Mouse (Mus musculus) intestine, embryonic 14.5 days (tissue): ENCODE results near the gene Golga4. TPM values are rescaled to one million over a fixed set of nuclear protein-coding genes. Genes with fewer than 3 reads are reported as not detected.

Experiments
- ATAC-seq: fragments of 200-750 bp; cut with Nextera tagmentation; replicated peaks from 2 replicates; pipeline ENCODE4 v1.8.0; 2017; ENCODE audit warnings: low read depth, moderate number of reproducible peaks, moderate TSS enrichment, moderate library complexity; ENCODE audit not compliant: low FRiP score, low TSS enrichment
- DNase-seq: peaks from one replicate; pipeline ENCODE4 v3.0.0-alpha.2; 2018; ENCODE audit warnings: low spot score
- H3K27ac ChIP-seq: fragments of 300-500 bp; sonication (generic); 2 replicates; pipeline ENCODE4 v1.5.1; 2014; ENCODE audit warnings: low read depth, mild to moderate bottlenecking, control low read depth
- H3K27me3 ChIP-seq: fragments of 300-500 bp; sonication (generic); replicated peaks from 2 replicates; pipeline ENCODE4 v1.6.1; 2014; ENCODE audit warnings: low read length, control low read depth; ENCODE audit not compliant: control insufficient read depth, insufficient read depth
- H3K36me3 ChIP-seq: fragments of 300-500 bp; sonication (generic); 2 replicates; pipeline ENCODE4 v1.6.1; 2014; ENCODE audit warnings: low read length, control low read depth; ENCODE audit not compliant: control insufficient read depth, insufficient read depth
- H3K4me1 ChIP-seq: fragments of 300-500 bp; sonication (generic); replicated peaks from 2 replicates; pipeline ENCODE4 v1.6.1; 2014; ENCODE audit warnings: low read length, control low read depth, mixed read lengths; ENCODE audit not compliant: control insufficient read depth, insufficient read depth
- H3K4me2 ChIP-seq: fragments of 300-500 bp; sonication (generic); 2 replicates; pipeline ENCODE4 v1.6.1; 2014; ENCODE audit warnings: low read length
- H3K4me3 ChIP-seq: fragments of 300-500 bp; sonication (generic); 2 replicates; pipeline ENCODE4 v1.5.1; 2014; ENCODE audit warnings: low read depth, low read length, control low read depth, mixed read lengths
- H3K9ac ChIP-seq: fragments of 300-500 bp; sonication (generic); 2 replicates; pipeline ENCODE4 v1.6.1; 2014; ENCODE audit warnings: mild to moderate bottlenecking, low read length
- H3K9me3 ChIP-seq: fragments of 300-500 bp; sonication (generic); 2 replicates; pipeline ENCODE4 v1.6.1; 2016; ENCODE audit warnings: low read length, control low read depth; ENCODE audit not compliant: control insufficient read depth
- WGBS: fragments of 180-500 bp; shearing (Covaris S2); extraction: QIAGEN DNeasy Blood & Tissue Kit; methylation state at CpG from one replicate; pipeline ENCODE4 v1.1.7; 2014; 5-methylcytosine and 5-hydroxymethylcytosine counted together
- polyA plus RNA-seq: library from polyadenylated mRNA; unstranded; fragments of >200 nt; fragmentation: Nextera tagmentation; extraction: Ambion mirVana; gene quantifications from 2 replicates; pipeline ENCODE4 v1.2.1, GENCODE M21; 2014

Golga4 gene
- polyA plus RNA-seq, 1 experiment from 2014 or later, result 59.5 TPM

GRCm38 (mm10) chr9:118545146-118545545, 39.1 kb downstream of the Golga4 start:
- DNase-seq, result no peak
- ATAC-seq, result no peak
- 76% methylated on average over 6 of the region's 6 CpGs for WGBS

GRCm38 (mm10) chr9:118548651-118549050, 42.6 kb downstream of the Golga4 start:
- Histone ChIP-seq H3K27me3 (no peaks in the 10 kb centered on the region), H3K9me3 (no peaks in the 10 kb centered on the region), H3K4me2 (no peak overlapping the region), H3K27ac (no peak overlapping the region), H3K36me3 (peaks cover 78% of the 10 kb centered on the region), H3K4me3 (no peak overlapping the region), H3K9ac (no peak overlapping the region), H3K4me1 (0 out of 2 replicates have a peak, but pooled peaks cover 5% of the 10 kb centered on the region)
- 96% methylated on average over 12 of the region's 12 CpGs for WGBS
- DNase-seq (no peak), ATAC-seq (no peak)

More at GRCm38 (mm10) chr9:118545146-118545545, 39.1 kb downstream of the Golga4 start:
- no peaks in the 10 kb centered on the region for H3K9me3 ChIP-seq
- H3K36me3 ChIP-seq, result peaks cover 75% of the 10 kb centered on the region
- H3K9ac ChIP-seq, result no peak overlapping the region
- H3K27me3 ChIP-seq, result no peaks in the 10 kb centered on the region
- H3K4me2 ChIP-seq, result no peak overlapping the region
- H3K27ac ChIP-seq, result no peak overlapping the region
- H3K4me3 ChIP-seq, result no peak overlapping the region
- 0 out of 2 replicates have a peak, but pooled peaks cover 5% of the 10 kb centered on the region for H3K4me1 ChIP-seq

- H3K4me3 ChIP-seq, result no peak overlapping the region
- H3K4me1 ChIP-seq, result no peaks in the 10 kb centered on the region
- H3K4me2 ChIP-seq, result no peak overlapping the region
- no peak overlapping the region for H3K27ac ChIP-seq
- H3K27me3 ChIP-seq, result no peaks in the 10 kb centered on the region
- H3K9me3 ChIP-seq, result no peaks in the 10 kb centered on the region
- ATAC-seq, result no peak
- peaks cover 90% of the 10 kb centered on the region for H3K36me3 ChIP-seq
- peak; percentile 51 for DNase-seq
- no peak overlapping the region for H3K9ac ChIP-seq
- 84% methylated on average over 24 of the region's 24 CpGs for WGBS
Measured at GRCm38 (mm10) chr9:118556951-118557780, 51.1 kb downstream of the Golga4 start.

GRCm38 (mm10) chr9:118563356-118563755, 57.3 kb downstream of the Golga4 start:
- no peak overlapping the region for H3K4me2 ChIP-seq
- ATAC-seq, result no peak
- H3K27me3 ChIP-seq, result no peaks in the 10 kb centered on the region
- H3K27ac ChIP-seq, result no peak overlapping the region
- H3K4me3 ChIP-seq, result no peak overlapping the region
- no peak overlapping the region for H3K9ac ChIP-seq
- WGBS, result 95% methylated on average over 11 of the region's 11 CpGs
- no peaks in the 10 kb centered on the region for H3K4me1 ChIP-seq
- no peaks in the 10 kb centered on the region for H3K9me3 ChIP-seq
- no peak for DNase-seq
- peaks cover 90% of the 10 kb centered on the region for H3K36me3 ChIP-seq

GRCm38 (mm10) chr9:118563866-118564265, 57.8 kb downstream of the Golga4 start:
- Histone ChIP-seq H3K4me3 (no peak overlapping the region), H3K36me3 (peaks cover 86% of the 10 kb centered on the region), H3K27ac (no peak overlapping the region), H3K4me2 (no peak overlapping the region), H3K9ac (no peak overlapping the region), H3K27me3 (no peaks in the 10 kb centered on the region), H3K4me1 (no peaks in the 10 kb centered on the region), H3K9me3 (no peaks in the 10 kb centered on the region)
- no peak for ATAC-seq
- no peak for DNase-seq
- 90% methylated on average over 7 of the region's 7 CpGs for WGBS

GRCm38 (mm10) chr9:118564696-118565095, 58.6 kb downstream of the Golga4 start:
- Histone ChIP-seq H3K9ac (no peak overlapping the region), H3K27ac (no peak overlapping the region), H3K4me1 (no peaks in the 10 kb centered on the region), H3K36me3 (peaks cover 86% of the 10 kb centered on the region), H3K27me3 (no peaks in the 10 kb centered on the region), H3K4me3 (no peak overlapping the region), H3K4me2 (no peak overlapping the region), H3K9me3 (no peaks in the 10 kb centered on the region)
- no peak for ATAC-seq
- DNase-seq, result no peak
- WGBS, result 92% methylated on average over 16 of the region's 16 CpGs

GRCm38 (mm10) chr9:118569328-118569727, 63.3 kb downstream of the Golga4 start:
- Histone ChIP-seq H3K9me3 (no peaks in the 10 kb centered on the region), H3K27ac (no peak overlapping the region), H3K4me1 (no peaks in the 10 kb centered on the region), H3K4me3 (no peak overlapping the region), H3K36me3 (peaks cover 85% of the 10 kb centered on the region), H3K27me3 (no peaks in the 10 kb centered on the region), H3K9ac (no peak overlapping the region), H3K4me2 (no peak overlapping the region)
- DNase-seq (no peak), ATAC-seq (no peak)
- 88% methylated on average over 6 of the region's 6 CpGs for WGBS

GRCm38 (mm10) chr9:118570865-118571264, 64.8 kb downstream of the Golga4 start:
- Histone ChIP-seq H3K9me3 (no peaks in the 10 kb centered on the region), H3K36me3 (peaks cover 85% of the 10 kb centered on the region), H3K27me3 (no peaks in the 10 kb centered on the region), H3K4me3 (no peak overlapping the region), H3K27ac (no peak overlapping the region), H3K4me2 (no peak overlapping the region), H3K9ac (no peak overlapping the region), H3K4me1 (no peaks in the 10 kb centered on the region)
- WGBS, result 74% methylated on average over 4 of the region's 4 CpGs
- no peak for DNase-seq
- no peak for ATAC-seq

- 91% methylated on average over 4 of the region's 4 CpGs for WGBS
- no peak for ATAC-seq
- Histone ChIP-seq H3K27ac (no peak overlapping the region), H3K4me2 (no peak overlapping the region), H3K27me3 (no peaks in the 10 kb centered on the region), H3K4me3 (no peak overlapping the region), H3K4me1 (no peaks in the 10 kb centered on the region), H3K9ac (no peak overlapping the region), H3K9me3 (no peaks in the 10 kb centered on the region), H3K36me3 (peaks cover 85% of the 10 kb centered on the region)
- no peak for DNase-seq
Measured at GRCm38 (mm10) chr9:118571701-118572100, 65.6 kb downstream of the Golga4 start.
